Mouse (Mus musculus) liver, adult 2 months (tissue): ENCODE data around the gene Cd80. TPM values are rescaled to one million over a fixed set of nuclear protein-coding genes. Genes with fewer than 3 reads are reported as not detected.
"Not testable (repeated sequence)": the region's sequence is repeated elsewhere in the genome, so short reads cannot be mapped to it uniquely, and the experiment has no call there.

ENCODE experiments used
- DNase-seq: peaks from one replicate; pipeline ENCODE4 v3.0.0-alpha.2; 2011; ENCODE audit warnings: low read depth, low spot score; ENCODE audit errors: extremely low read depth
- H3K27ac ChIP-seq: fragments of 200-500 bp; replicated peaks from 2 replicates; pipeline ENCODE4 v1.5.1; 2012; ENCODE audit warnings: low read depth, mild to moderate bottlenecking, control low read depth, inconsistent platforms, low read length; ENCODE audit not compliant: insufficient read depth
- H3K27me3 ChIP-seq: fragments of 200-500 bp; 2 replicates; pipeline ENCODE4 v1.6.1; 2012; ENCODE audit warnings: mild to moderate bottlenecking, moderate library complexity, low read length, inconsistent platforms; ENCODE audit not compliant: control insufficient read depth, insufficient read depth
- H3K36me3 ChIP-seq: fragments of 200-500 bp; 2 replicates; pipeline ENCODE4 v1.6.1; 2012; ENCODE audit warnings: low read length, inconsistent platforms; ENCODE audit not compliant: control insufficient read depth, insufficient read depth
- H3K4me1 ChIP-seq: fragments of 200-500 bp; 2 replicates; pipeline ENCODE4 v1.6.1; 2011; ENCODE audit warnings: low read length; ENCODE audit not compliant: control insufficient read depth, insufficient read depth
- H3K4me3 ChIP-seq: fragments of 200-500 bp; 2 replicates; pipeline ENCODE4 v1.5.1; 2011; ENCODE audit warnings: low read depth, mild to moderate bottlenecking, control low read depth, low read length, moderate library complexity; ENCODE audit not compliant: insufficient read depth
- H3K79me2 ChIP-seq: fragments of 200-500 bp; 2 replicates; pipeline ENCODE4 v1.6.1; 2012; ENCODE audit warnings: inconsistent platforms, mild to moderate bottlenecking, low read length, moderate library complexity; ENCODE audit not compliant: control insufficient read depth, insufficient read depth
- H3K9ac ChIP-seq: fragments of 200-500 bp; 2 replicates; pipeline ENCODE4 v1.6.1; 2012; ENCODE audit warnings: low read depth, mild to moderate bottlenecking, control low read depth, inconsistent platforms, low read length
- CTCF ChIP-seq: fragments of 200-500 bp; IDR thresholded peaks from 2 replicates; pipeline ENCODE4 v1.5.1; 2011; ENCODE audit warnings: low read depth, low read length, control low read depth
- POLR2A ChIP-seq: fragments of 200-500 bp; IDR thresholded peaks from 2 replicates; pipeline ENCODE4 v1.6.1; 2011; ENCODE audit warnings: low read length, control low read depth; ENCODE audit not compliant: insufficient read depth; ENCODE audit errors: extremely low read depth
- WGBS: fragments of 180-500 bp; shearing (Covaris S2); methylation state at CpG from one replicate; pipeline ENCODE4 v1.1.7; 2018; 5-methylcytosine and 5-hydroxymethylcytosine counted together
- polyA plus RNA-seq: library from polyadenylated mRNA; depleted of rRNA; stranded (reverse); fragments of >200 nt; gene quantifications from 2 replicates; pipeline ENCODE4 v1.2.3, GENCODE M21; 2012
- total RNA-seq: library from RNA; depleted of rRNA; stranded (reverse); fragments of >200 nt; gene quantifications from 2 replicates; pipeline ENCODE4 v1.2.3, GENCODE M21; 2014

Gene Cd80
- total and polyA plus RNA-seq, 2 experiments: 0.28 to 0.29 TPM

DNA sequence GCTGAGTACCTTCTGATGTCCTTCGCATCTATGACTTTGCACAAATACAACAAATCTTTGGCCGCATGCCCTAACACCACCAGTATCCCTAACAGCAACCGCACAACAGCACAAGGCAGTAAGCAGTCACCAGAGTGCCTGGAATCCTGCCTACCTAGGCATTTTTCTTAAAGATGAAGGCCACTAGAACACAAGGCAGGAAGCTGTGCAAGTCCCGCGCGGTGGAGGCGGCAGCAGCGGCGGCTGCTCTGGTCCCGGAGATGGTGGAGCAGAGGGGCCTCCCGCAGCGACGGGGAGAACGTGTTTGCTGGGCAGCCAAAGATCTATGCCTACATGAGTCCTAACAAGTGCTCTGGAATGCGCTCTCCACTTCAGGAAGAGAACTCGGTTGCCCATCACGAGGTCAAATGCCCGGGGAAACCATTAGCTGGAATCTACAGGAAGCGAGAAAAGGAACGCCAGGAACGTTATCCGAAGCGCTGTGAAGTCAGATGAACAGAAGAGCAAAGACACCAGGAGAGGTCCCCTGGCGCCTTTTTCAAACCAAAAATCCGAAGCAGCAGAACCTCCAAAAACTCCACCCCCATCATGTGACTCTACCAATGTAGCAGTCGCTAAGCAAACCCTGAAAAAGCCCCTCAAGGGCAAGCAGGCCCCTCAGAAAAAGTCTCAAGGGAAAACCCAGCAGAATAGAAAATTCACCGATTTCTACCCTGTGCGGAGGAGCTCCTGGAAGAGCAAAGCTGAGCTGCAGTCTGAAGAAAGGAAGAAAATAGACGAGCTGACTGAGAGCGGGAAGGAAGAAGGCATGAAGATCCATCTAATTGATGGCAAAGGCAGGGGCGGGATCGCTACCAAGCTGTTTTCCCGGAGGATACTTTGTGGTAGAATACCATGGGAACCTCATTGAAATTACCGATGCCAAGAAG lies 21.2 kb downstream of the Cd80 start:
- no peak overlapping the region for H3K27ac ChIP-seq
- peak overlapping the region; percentile 17 for H3K9ac ChIP-seq
- 9% methylated on average over 34 of the region's 34 CpGs for WGBS
- peaks cover 3% of the 10 kb centered on the region for H3K4me1 ChIP-seq
- H3K79me2 ChIP-seq: no peaks in the 10 kb centered on the region
- TF ChIP-seq CTCF: no peak
- TF ChIP-seq POLR2A: no peak
- no peaks in the 10 kb centered on the region for H3K36me3 ChIP-seq
- DNase-seq: no peak
- no peaks in the 10 kb centered on the region for H3K27me3 ChIP-seq
- peak overlapping the region; percentile 48 for H3K4me3 ChIP-seq

DNA sequence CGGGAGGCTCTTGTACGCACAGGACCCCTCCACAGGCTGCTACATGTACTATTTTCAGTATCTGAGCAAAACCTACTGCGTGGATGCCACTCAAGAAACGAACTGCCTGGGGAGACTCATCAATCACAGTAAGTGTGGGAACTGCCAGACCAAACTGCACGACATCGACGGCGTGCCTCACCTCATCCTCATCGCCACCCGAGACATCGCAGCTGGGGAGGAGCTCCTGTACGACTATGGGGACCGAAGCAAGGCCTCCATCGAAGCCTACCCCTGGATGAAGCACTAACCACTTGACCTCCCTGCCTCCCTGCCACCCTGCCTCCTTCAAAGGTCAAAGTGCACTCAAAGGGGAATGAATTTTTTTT lies 21.9 kb downstream of the Cd80 start:
- H3K27me3 ChIP-seq, DNase-seq, H3K4me3 ChIP-seq, H3K79me2 ChIP-seq, H3K9ac ChIP-seq, H3K27ac ChIP-seq, H3K36me3 ChIP-seq, H3K4me1 ChIP-seq: not testable (repeated sequence)
- 65% methylated on average over 14 of the region's 14 CpGs for WGBS

DNA sequence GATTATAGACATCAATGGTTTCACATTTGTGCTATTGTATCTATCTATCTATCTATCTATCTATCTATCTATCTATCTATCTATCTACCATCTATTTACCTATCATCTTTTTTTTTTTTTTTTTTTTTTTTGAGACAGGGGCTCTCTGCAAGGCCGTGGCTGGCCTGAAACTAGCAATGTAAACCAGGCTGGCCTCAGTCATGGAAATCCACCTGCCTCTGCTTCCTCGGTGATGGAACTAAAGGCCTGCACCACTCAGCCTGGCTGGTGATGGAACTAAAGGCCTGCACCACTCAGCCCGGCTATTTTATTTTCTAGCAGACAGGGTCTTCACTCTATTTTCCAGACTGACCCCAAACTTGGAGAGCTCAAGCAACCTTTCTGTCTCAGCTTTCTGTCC lies 22.9 kb downstream of the Cd80 start:
- Histone ChIP-seq H3K4me1 (peaks cover 6% of the 10 kb centered on the region), H3K36me3 (no peaks in the 10 kb centered on the region), H3K79me2 (no peaks in the 10 kb centered on the region), H3K9ac (no peak overlapping the region), H3K27ac (no peak overlapping the region), H3K27me3 (peaks cover 2% of the 10 kb centered on the region; the same call in 1 of the 2 replicates), H3K4me3 (no peak overlapping the region)
- no peak for DNase-seq
- 96% methylated on average over 3 of the region's 3 CpGs for WGBS
- no peak for TF ChIP-seq CTCF
- no peak for TF ChIP-seq POLR2A

DNA sequence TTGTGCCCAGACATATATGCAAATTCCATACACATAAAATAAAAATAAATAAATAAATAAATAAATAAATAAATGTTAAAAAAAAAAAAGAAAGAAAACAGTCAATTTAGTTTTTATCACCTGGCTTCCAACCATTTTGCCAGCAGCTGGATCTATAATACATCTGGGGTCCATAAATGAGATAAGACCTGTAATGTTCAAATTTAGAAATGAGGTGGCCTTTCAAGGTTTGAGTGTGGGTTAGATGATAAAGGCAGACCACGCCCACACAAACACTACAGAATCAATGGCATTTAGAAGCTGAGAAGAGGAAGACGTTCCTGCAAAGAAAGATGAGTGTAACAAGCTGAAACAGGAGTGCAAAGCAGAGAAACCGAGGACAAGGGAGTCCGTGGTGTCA lies 26.0 kb downstream of the Cd80 start:
- no peaks in the 10 kb centered on the region for H3K79me2 ChIP-seq
- 77% methylated on average over 4 of the region's 4 CpGs for WGBS
- H3K9ac ChIP-seq: no peak overlapping the region
- H3K4me1 ChIP-seq: peaks cover 4% of the 10 kb centered on the region; the same call in 1 of the 2 replicates
- no peaks in the 10 kb centered on the region for H3K36me3 ChIP-seq
- H3K4me3 ChIP-seq: no peak overlapping the region
- H3K27ac ChIP-seq: no peak overlapping the region
- peaks cover 3% of the 10 kb centered on the region; the same call in 1 of the 2 replicates for H3K27me3 ChIP-seq
- no peak for TF ChIP-seq POLR2A
- no peak for TF ChIP-seq CTCF
- no peak for DNase-seq

DNA sequence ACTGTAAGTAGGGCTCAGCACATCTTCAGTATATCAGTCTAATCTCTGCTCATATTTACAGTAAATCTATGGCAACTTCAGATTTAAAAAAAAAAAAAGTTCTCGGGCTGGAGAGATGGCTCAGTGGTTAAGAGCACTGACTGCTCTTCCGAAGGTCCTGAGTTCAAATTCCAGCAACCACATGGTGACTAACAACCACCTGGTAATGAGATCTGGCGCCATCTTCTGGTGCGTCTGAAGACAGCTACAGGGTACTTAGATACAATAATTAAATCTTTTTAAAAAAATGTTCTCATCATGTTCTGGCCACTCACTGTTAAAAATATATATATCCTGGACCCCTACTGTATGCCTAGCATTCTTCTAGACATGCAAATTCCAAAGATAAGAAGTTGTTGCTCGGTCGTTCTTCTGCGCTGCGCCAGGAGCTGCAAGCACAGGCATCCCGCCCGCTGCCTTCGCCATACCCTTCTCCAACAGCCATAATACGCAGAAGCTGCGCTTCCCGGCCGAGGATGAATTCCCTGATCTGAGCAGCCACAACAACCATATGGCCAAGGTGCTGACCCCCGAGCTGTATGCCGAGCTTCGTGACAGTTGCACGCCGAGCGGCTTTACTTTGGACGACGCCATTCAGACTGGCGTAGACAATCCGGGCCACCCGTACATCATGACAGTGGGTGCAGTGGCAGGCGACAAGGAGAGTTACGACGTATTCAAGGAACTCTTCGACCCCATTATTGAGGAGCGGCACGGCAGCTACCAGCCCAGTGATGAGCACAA lies 27.6 kb downstream of the Cd80 start:
- H3K79me2 ChIP-seq: no peaks in the 10 kb centered on the region
- H3K9ac ChIP-seq: no peak overlapping the region; the same call in 1 of the 2 replicates
- 20% methylated on average over 32 of the region's 32 CpGs for WGBS
- DNase-seq: peak; percentile 47
- H3K27ac ChIP-seq: no peak overlapping the region
- no peak for TF ChIP-seq POLR2A
- TF ChIP-seq CTCF: peak; percentile 16; the same call in 1 of the 2 replicates
- peak overlapping the region; percentile 39 for H3K4me3 ChIP-seq
- no peaks in the 10 kb centered on the region for H3K36me3 ChIP-seq
- 0 out of 2 replicates have a peak, but pooled peaks cover 3% of the 10 kb centered on the region for H3K4me1 ChIP-seq
- peaks cover 3% of the 10 kb centered on the region; the same call in 1 of the 2 replicates for H3K27me3 ChIP-seq
